Mouse (Mus musculus) G1E-ER4 (cell line): Measurements from ENCODE around the gene Gm17482. TPM values are rescaled to one million over a fixed set of nuclear protein-coding genes. Genes with fewer than 3 reads are reported as not detected.

Experiments
- GATA1 ChIP-seq: IDR thresholded peaks from one replicate; pipeline ENCODE4 v1.8.0; 2012; ENCODE audit warnings: low read length, inconsistent platforms
- polyA plus RNA-seq: library from polyadenylated mRNA; stranded (reverse); fragments of >175 nt; gene quantifications from 2 replicates; pipeline ENCODE4 v1.2.3, GENCODE M21; 2012

Gene Gm17482
- polyA plus RNA-seq, result not detected in 2 replicates

GRCm38 (mm10) chr6:115227043-115227442 is at the start of gene Gm17482:
Gm17482 (plus strand) TSS chr6:115227343.
- no peak for TF ChIP-seq GATA1

GRCm38 (mm10) chr6:115178826-115179225 is 48.3 kb upstream of the Gm17482 start:
- TF ChIP-seq GATA1, result no peak

GRCm38 (mm10) chr6:115181094-115181493 is 46.0 kb upstream of the Gm17482 start:
- no peak for TF ChIP-seq GATA1

- TF ChIP-seq GATA1, result no peak
These were observed 36.0 kb upstream of the Gm17482 start for GRCm38 (mm10) chr6:115191111-115191510.

GRCm38 (mm10) chr6:115200753-115201152 is 26.4 kb upstream of the Gm17482 start:
- no peak for TF ChIP-seq GATA1

- TF ChIP-seq GATA1, result no peak
These were observed 24.1 kb upstream of the Gm17482 start for GRCm38 (mm10) chr6:115203029-115203428.

- no peak for TF ChIP-seq GATA1
These were observed 17.0 kb upstream of the Gm17482 start for GRCm38 (mm10) chr6:115210187-115210586.

- no peak for TF ChIP-seq GATA1
These were observed 16.3 kb upstream of the Gm17482 start for GRCm38 (mm10) chr6:115210820-115211219.

- TF ChIP-seq GATA1, result no peak
These were observed 14.8 kb upstream of the Gm17482 start for GRCm38 (mm10) chr6:115212132-115212903.

- no peak for TF ChIP-seq GATA1
These were observed 14.0 kb upstream of the Gm17482 start for GRCm38 (mm10) chr6:115213129-115213528.

GRCm38 (mm10) chr6:115221215-115221641 is 5.9 kb upstream of the Gm17482 start:
- TF ChIP-seq GATA1, result no peak

- TF ChIP-seq GATA1, result no peak
These were observed 1.6 kb upstream of the Gm17482 start for GRCm38 (mm10) chr6:115225519-115225918.

GRCm38 (mm10) chr6:115227529-115227928 is 386 bp downstream of the Gm17482 start:
- TF ChIP-seq GATA1, result no peak

- no peak for TF ChIP-seq GATA1
These were observed 3.4 kb downstream of the Gm17482 start for GRCm38 (mm10) chr6:115230557-115230956.

GRCm38 (mm10) chr6:115231836-115232235 is 4.7 kb downstream of the Gm17482 start:
- TF ChIP-seq GATA1, result no peak

- TF ChIP-seq GATA1, result no peak
These were observed 5.4 kb downstream of the Gm17482 start for GRCm38 (mm10) chr6:115232562-115232961.
